Comparison of ENCODE assay signal across 8 mouse cellular contexts in the genomic region with DNA sequence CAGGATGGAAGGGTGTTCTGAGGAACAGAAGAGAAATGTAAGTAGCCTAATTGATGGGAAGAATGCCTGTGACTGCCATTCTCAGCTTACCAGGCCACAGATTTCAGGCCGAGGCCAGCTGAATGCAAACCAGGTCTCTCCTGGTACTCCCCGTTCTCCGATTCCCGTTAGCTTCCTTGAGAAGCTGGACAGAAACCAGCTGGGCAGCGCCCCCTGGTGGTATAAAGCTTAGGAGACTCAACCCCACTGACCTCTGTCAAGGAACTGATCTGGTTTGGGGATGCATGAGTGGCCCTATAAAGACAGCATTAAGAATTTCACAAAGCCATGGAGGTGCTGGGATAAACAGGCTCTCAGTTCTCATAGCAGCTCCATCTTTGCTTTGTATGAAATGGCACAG. TPM values are rescaled to one million over a fixed set of nuclear protein-coding genes. Genes with fewer than 3 reads are reported as not detected.
DNase-seq lines count a peak whose midpoint lies in the region; ATAC-seq lines count a peak whose summit lies in the region.

No protein-coding gene starts in this region.

- H3K27ac ChIP-seq in kidney, embryonic 16.5 days (ENCODE audit: low read length) = no peak overlapping the region
- H3K27ac ChIP-seq in limb, embryonic 10.5 days = 0 out of 2 replicates have a peak overlapping the region, but pooled peaks have one; percentile 91
- no peak overlapping the region for H3K27ac ChIP-seq in neural tube, embryonic 15.5 days (replicated peaks)

- H3K27me3 ChIP-seq in kidney, embryonic 16.5 days (ENCODE audit: insufficient read depth, low read length) = peaks cover 18% of the 10 kb centered on the region
- H3K27me3 ChIP-seq in limb, embryonic 10.5 days (ENCODE audit: low read depth, poor library complexity, severe bottlenecking) = peaks cover 70% of the 10 kb centered on the region
- peaks cover 65% of the 10 kb centered on the region for H3K27me3 ChIP-seq in neural tube, embryonic 15.5 days (replicated peaks)

- H3K9ac ChIP-seq in kidney, embryonic 16.5 days (replicated peaks; ENCODE audit: low read length) = no peak overlapping the region
- H3K9ac ChIP-seq in neural tube, embryonic 15.5 days (replicated peaks) = no peak overlapping the region

- no peaks in the 10 kb centered on the region for H3K9me3 ChIP-seq in kidney, embryonic 16.5 days (ENCODE audit: low read length)
- H3K9me3 ChIP-seq in limb, embryonic 10.5 days (replicated peaks) = no peaks in the 10 kb centered on the region
- H3K9me3 ChIP-seq in neural tube, embryonic 15.5 days (replicated peaks) = no peaks in the 10 kb centered on the region

- DNase-seq in kidney, adult 11 months = peak; percentile 77
- peak; percentile 94 for DNase-seq in forelimb bud, embryonic 11.5 days (ENCODE audit: low read depth, low spot score)
- DNase-seq in limb, embryonic 10.5 days (ENCODE audit: low spot score) = peak; percentile 94
- peak; percentile 95 for DNase-seq in testis, postnatal 10 days (ENCODE audit: low spot score)

- no peak overlapping the region for H3K4me3 ChIP-seq in kidney, embryonic 16.5 days (ENCODE audit: low read length)
- no peak overlapping the region for H3K4me3 ChIP-seq in limb, embryonic 10.5 days
- no peak overlapping the region for H3K4me3 ChIP-seq in neural tube, embryonic 15.5 days (replicated peaks)

- no peaks in the 10 kb centered on the region for H3K36me3 ChIP-seq in kidney, embryonic 16.5 days (ENCODE audit: insufficient read depth, low read length)
- no peaks in the 10 kb centered on the region for H3K36me3 ChIP-seq in limb, embryonic 10.5 days
- H3K36me3 ChIP-seq in neural tube, embryonic 15.5 days = no peaks in the 10 kb centered on the region

- under 1% methylated on average over 5 of the region's 5 CpGs for WGBS in kidney, embryonic 16.5 days
- 1% methylated on average over 5 of the region's 5 CpGs for WGBS in limb, embryonic 10.5 days
- WGBS in neural tube, embryonic 15.5 days = 0% methylated on average over 5 of the region's 5 CpGs

- no peak overlapping the region for H3K4me2 ChIP-seq in kidney, embryonic 16.5 days (replicated peaks; ENCODE audit: low read depth, low read length)
- H3K4me2 ChIP-seq in neural tube, embryonic 15.5 days = peak overlapping the region; percentile 0; the same call in 1 of the 2 replicates

- ATAC-seq in kidney, embryonic 16.5 days (ENCODE audit: low FRiP score, low TSS enrichment) = no peak
- ATAC-seq in cerebellum, adult (ENCODE audit: insufficient number of reproducible peaks, low FRiP score, low TSS enrichment) = peak; percentile 61
- ATAC-seq in inflammation-experienced regulatory T-cells, adult 6 months = peak; percentile 21
- ATAC-seq in neural tube, embryonic 15.5 days (ENCODE audit: low FRiP score) = no peak; the same call in 1 of the 2 replicates

- peaks cover 33% of the 10 kb centered on the region for H3K4me1 ChIP-seq in kidney, embryonic 16.5 days (ENCODE audit: insufficient read depth, low read length)
- peaks cover 64% of the 10 kb centered on the region for H3K4me1 ChIP-seq in limb, embryonic 10.5 days
- peaks cover 47% of the 10 kb centered on the region for H3K4me1 ChIP-seq in neural tube, embryonic 15.5 days

RNA-seq across cellular contexts. Expression of a gene that starts 1.7 kb away (rescaled TPM):
- polyA plus RNA-seq in kidney, embryonic 16.5 days (2015; fragmentation: Nextera tagmentation; extraction: Ambion mirVana) = 24.2 and 25.3 TPM in 2 replicates
- not detected for polyA plus RNA-seq in inflammation-experienced regulatory T-cells, adult 6 months (2017; shearing (Covaris generic))
- 24.9 and 28.0 TPM in 2 replicates for polyA plus RNA-seq in limb, embryonic 10.5 days (2016; fragmentation: Nextera tagmentation; extraction: Ambion mirVana)
- polyA plus RNA-seq in neural tube, embryonic 15.5 days (2015; fragmentation: Nextera tagmentation; extraction: Ambion mirVana) = 3.1 and 5.1 TPM in 2 replicates

Comparison
In these comparisons a context has a peak if more than half of its experiments do, and no peak if none do; other contexts are left out.
1. ATAC-seq: peak in cerebellum, adult (single experiment) and inflammation-experienced regulatory T-cells, adult 6 months (single experiment); none in kidney, embryonic 16.5 days (single experiment) and neural tube, embryonic 15.5 days (single experiment).
2. Peak in every context shown above with its lines, with median percentiles within 50 percentile points of each other: DNase-seq.